Mouse (Mus musculus) neural tube, embryonic 11.5 days (tissue): ENCODE measurements around the gene March8. TPM values are rescaled to one million over a fixed set of nuclear protein-coding genes. Genes with fewer than 3 reads are reported as not detected.
A peak's percentile ranks its signal among the peaks of the same experiment; 100 is the strongest.

Source experiments
- ATAC-seq: fragments of 200-750 bp; cut with Nextera tagmentation; 2 replicates; pipeline ENCODE4 v1.8.0; 2017; ENCODE audit warnings: moderate number of reproducible peaks, mild to moderate bottlenecking, moderate TSS enrichment, moderate library complexity; ENCODE audit not compliant: insufficient read depth, low FRiP score, low TSS enrichment
- DNase-seq: peaks from one replicate; pipeline ENCODE4 v3.0.0-alpha.2; 2015; ENCODE audit warnings: low spot score
- H3K27ac ChIP-seq: fragments of 300-500 bp; sonication (generic); 2 replicates; pipeline ENCODE4 v1.5.1; 2014; ENCODE audit warnings: low read depth, mild to moderate bottlenecking, low read length
- H3K27me3 ChIP-seq: fragments of 300-500 bp; sonication (generic); 2 replicates; pipeline ENCODE4 v1.6.1; 2014; ENCODE audit warnings: mild to moderate bottlenecking, low read length, mixed read lengths; ENCODE audit not compliant: control insufficient read depth, insufficient read depth
- H3K36me3 ChIP-seq: fragments of 300-500 bp; sonication (generic); 2 replicates; pipeline ENCODE4 v1.6.1; 2014; ENCODE audit warnings: mild to moderate bottlenecking, low read length, moderate library complexity, mixed read lengths; ENCODE audit not compliant: control insufficient read depth, insufficient read depth
- H3K4me1 ChIP-seq: fragments of 300-500 bp; sonication (generic); 2 replicates; pipeline ENCODE4 v1.6.1; 2014; ENCODE audit warnings: low read length, mixed read lengths; ENCODE audit not compliant: control insufficient read depth, insufficient read depth
- H3K4me2 ChIP-seq: fragments of 300-500 bp; sonication (generic); 2 replicates; pipeline ENCODE4 v1.6.1; 2014; ENCODE audit warnings: low read depth, mild to moderate bottlenecking, moderate library complexity
- H3K4me3 ChIP-seq: fragments of 300-500 bp; sonication (generic); 2 replicates; pipeline ENCODE4 v1.5.1; 2014; ENCODE audit warnings: low read depth, low read length
- H3K9ac ChIP-seq: fragments of 300-500 bp; sonication (generic); 2 replicates; pipeline ENCODE4 v1.6.1; 2014; ENCODE audit warnings: mild to moderate bottlenecking, low read length
- H3K9me3 ChIP-seq: fragments of 300-500 bp; sonication (generic); 2 replicates; pipeline ENCODE4 v1.6.1; 2016; ENCODE audit warnings: low read length; ENCODE audit not compliant: control insufficient read depth
- WGBS: fragments of 180-500 bp; shearing (Covaris S2); extraction: QIAGEN DNeasy Blood & Tissue Kit; methylation state at CpG from one replicate; pipeline ENCODE4 v1.1.7; 2014; 5-methylcytosine and 5-hydroxymethylcytosine counted together
- polyA plus RNA-seq: library from polyadenylated mRNA; unstranded; fragments of >200 nt; fragmentation: Nextera tagmentation; extraction: Ambion mirVana; gene quantifications from 2 replicates; pipeline ENCODE4 v1.2.1, GENCODE M21; 2014

The March8 gene
- polyA plus RNA-seq, 1 experiment from 2014 or later, result 41.6 TPM

GRCm38 (mm10) chr6:116380157-116380556, 42.3 kb downstream of the March8 start:
- no peak for ATAC-seq
- no peaks in the 10 kb centered on the region for H3K27me3 ChIP-seq

GRCm38 (mm10) chr6:116381605-116382004, 43.8 kb downstream of the March8 start:
- 72% methylated on average over 2 of the region's 2 CpGs for WGBS
- no peak for DNase-seq
- Histone ChIP-seq H3K4me1 (peaks cover 13% of the 10 kb centered on the region), H3K9me3 (no peaks in the 10 kb centered on the region), H3K4me2 (no peak overlapping the region), H3K36me3 (no peaks in the 10 kb centered on the region), H3K27ac (no peak overlapping the region), H3K27me3 (no peaks in the 10 kb centered on the region), H3K4me3 (no peak overlapping the region), H3K9ac (no peak overlapping the region)
- no peak for ATAC-seq

More at GRCm38 (mm10) chr6:116380157-116380556, 42.3 kb downstream of the March8 start:
- H3K4me3 ChIP-seq, result no peak overlapping the region
- H3K9ac ChIP-seq, result no peak overlapping the region
- no peak overlapping the region for H3K27ac ChIP-seq
- H3K9me3 ChIP-seq, result no peaks in the 10 kb centered on the region
- DNase-seq, result no peak
- H3K4me1 ChIP-seq, result peaks cover 2% of the 10 kb centered on the region
- H3K4me2 ChIP-seq, result no peak overlapping the region
- 57% methylated on average over 3 of the region's 3 CpGs for WGBS
- H3K36me3 ChIP-seq, result no peaks in the 10 kb centered on the region

DNA sequence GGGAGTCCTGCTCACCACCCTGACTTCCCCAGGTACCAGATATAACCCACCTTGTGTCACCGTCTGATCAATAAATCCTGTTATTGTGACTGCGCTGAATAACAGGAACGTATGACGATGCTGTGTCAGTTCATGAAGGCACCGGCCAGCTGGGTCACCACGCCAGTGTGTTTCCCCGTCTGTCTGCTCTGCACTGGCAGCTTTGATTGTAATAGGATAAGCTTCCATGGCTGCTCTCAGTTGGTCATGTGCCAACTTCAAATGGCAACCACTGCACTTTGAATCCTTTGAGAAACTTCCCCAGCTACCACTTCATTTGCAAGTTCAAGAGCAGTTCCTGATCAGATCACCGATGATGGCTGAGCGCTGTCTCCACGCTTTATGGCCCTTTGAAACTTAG, 45.8 kb downstream of the March8 start:
- H3K9me3 ChIP-seq, result no peaks in the 10 kb centered on the region
- no peak overlapping the region for H3K9ac ChIP-seq
- H3K4me3 ChIP-seq, result no peak overlapping the region
- peaks cover 13% of the 10 kb centered on the region for H3K4me1 ChIP-seq
- no peak overlapping the region for H3K4me2 ChIP-seq
- no peak for DNase-seq
- ATAC-seq, result no peak
- no peaks in the 10 kb centered on the region for H3K36me3 ChIP-seq
- 92% methylated on average over 10 of the region's 10 CpGs for WGBS
- H3K27me3 ChIP-seq, result no peaks in the 10 kb centered on the region
- no peak overlapping the region for H3K27ac ChIP-seq

DNA sequence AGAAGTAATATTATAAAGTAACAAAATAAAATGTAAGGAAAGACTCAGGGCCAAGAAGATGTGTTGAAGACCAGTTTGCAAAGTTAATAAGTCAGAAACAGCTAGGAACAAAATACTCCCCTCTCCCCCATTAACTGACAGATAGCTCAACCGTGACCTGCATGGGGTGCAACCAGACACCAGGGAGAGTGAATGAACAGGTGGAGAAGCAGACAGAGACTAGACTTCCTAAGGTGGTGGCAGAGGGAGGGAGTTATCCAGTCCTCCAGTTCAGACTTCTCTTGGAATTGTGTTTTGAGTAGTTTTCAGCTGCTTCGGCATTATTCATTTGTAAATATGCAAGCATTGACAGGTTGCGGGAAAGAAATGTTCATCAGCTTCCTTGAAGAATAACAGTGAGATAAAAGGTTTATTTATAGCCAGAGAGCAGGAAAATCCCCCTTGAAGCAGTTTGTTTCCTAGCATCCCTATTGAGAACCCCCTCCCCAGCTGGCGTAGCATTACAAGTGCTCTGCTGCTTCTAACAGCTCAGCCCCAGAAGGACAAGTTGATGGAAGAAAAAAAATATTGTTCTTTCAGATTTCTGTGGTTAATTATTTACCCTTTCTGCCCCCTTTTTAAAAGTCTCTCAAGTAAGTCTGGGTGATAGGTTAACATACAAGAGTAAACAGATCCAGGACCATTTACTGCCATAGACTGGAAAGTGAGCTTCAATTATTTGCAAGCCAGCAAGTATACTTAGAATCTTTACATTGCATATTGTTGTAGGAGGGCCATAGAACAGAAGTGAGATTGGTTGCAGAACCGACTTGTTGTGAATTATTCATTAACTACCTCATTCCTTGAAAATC, 47.6 kb downstream of the March8 start:
- DNase-seq (no peak), ATAC-seq (no peak)
- Histone ChIP-seq H3K4me1 (peaks cover 13% of the 10 kb centered on the region), H3K9me3 (no peaks in the 10 kb centered on the region), H3K9ac (no peak overlapping the region), H3K4me3 (no peak overlapping the region), H3K27ac (no peak overlapping the region), H3K27me3 (no peaks in the 10 kb centered on the region), H3K4me2 (no peak overlapping the region), H3K36me3 (no peaks in the 10 kb centered on the region)
- 28% methylated on average over 5 of the region's 5 CpGs for WGBS

DNA sequence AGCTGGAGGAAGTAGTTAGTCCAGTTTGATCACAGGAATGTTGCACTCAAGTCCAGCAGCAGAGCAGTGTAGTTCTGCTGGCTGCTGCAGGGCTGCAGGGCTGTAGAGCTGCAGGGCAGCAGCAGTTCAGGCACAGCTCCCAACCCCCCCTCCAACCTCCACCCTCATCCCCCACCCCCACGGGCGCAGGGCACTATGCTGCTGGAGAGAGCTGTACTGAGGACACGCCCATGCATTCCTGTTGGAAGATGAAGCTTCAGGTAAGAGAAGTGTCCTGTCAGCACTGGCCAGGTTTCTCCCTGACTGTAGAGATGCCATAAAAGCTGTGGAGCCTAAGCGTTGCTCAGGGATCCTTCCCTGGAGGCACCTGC, 48.2 kb downstream of the March8 start:
- no peaks in the 10 kb centered on the region for H3K9me3 ChIP-seq
- 0 out of 2 replicates have a peak overlapping the region, but pooled peaks have one; percentile 17 for H3K27ac ChIP-seq
- H3K4me2 ChIP-seq, result no peak overlapping the region
- H3K4me3 ChIP-seq, result no peak overlapping the region
- peaks cover 13% of the 10 kb centered on the region for H3K4me1 ChIP-seq
- H3K9ac ChIP-seq, result 0 out of 2 replicates have a peak overlapping the region, but pooled peaks have one; percentile 7
- no peaks in the 10 kb centered on the region for H3K36me3 ChIP-seq
- WGBS, result 27% methylated on average over 4 of the region's 4 CpGs
- H3K27me3 ChIP-seq, result no peaks in the 10 kb centered on the region
- ATAC-seq (peak; percentile 71), DNase-seq (peak; percentile 38)

DNA sequence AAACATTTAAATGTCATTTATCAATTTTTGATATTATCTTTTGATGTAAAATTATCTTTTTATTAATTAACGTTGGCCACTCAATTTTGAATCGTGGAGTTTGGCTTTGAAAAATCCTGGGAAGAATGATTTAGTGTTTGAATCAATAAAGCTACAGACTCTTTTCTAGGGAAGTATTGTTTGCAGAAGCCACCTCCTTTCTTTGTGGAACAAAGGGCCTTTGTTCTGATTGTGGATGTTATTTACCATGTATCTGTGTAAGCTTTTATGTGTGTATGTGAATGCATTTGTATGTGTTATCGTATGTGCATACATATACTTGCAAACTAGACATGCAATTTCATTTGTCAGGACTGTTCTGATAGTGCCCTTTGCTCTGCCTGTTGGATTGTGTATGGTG, 48.7 kb downstream of the March8 start:
- peaks cover 13% of the 10 kb centered on the region for H3K4me1 ChIP-seq
- no peak overlapping the region for H3K27ac ChIP-seq
- DNase-seq (no peak), ATAC-seq (no peak; the same call in 1 of the 2 replicates)
- no peak overlapping the region for H3K4me2 ChIP-seq
- no peaks in the 10 kb centered on the region for H3K36me3 ChIP-seq
- H3K9me3 ChIP-seq, result no peaks in the 10 kb centered on the region
- WGBS, result 54% methylated on average over 3 of the region's 3 CpGs
- H3K4me3 ChIP-seq, result no peak overlapping the region
- H3K27me3 ChIP-seq, result no peaks in the 10 kb centered on the region
- no peak overlapping the region for H3K9ac ChIP-seq

GRCm38 (mm10) chr6:116388068-116388467, 50.2 kb downstream of the March8 start:
- peaks cover 13% of the 10 kb centered on the region for H3K4me1 ChIP-seq
- H3K4me2 ChIP-seq, result no peak overlapping the region
- no peak for ATAC-seq
- H3K9ac ChIP-seq, result no peak overlapping the region
- H3K27me3 ChIP-seq, result no peaks in the 10 kb centered on the region
- DNase-seq, result no peak
- no peak overlapping the region for H3K27ac ChIP-seq
- H3K36me3 ChIP-seq, result no peaks in the 10 kb centered on the region
- no peaks in the 10 kb centered on the region for H3K9me3 ChIP-seq
- H3K4me3 ChIP-seq, result no peak overlapping the region
- 89% methylated on average over 1 of the region's 1 CpGs for WGBS

DNA sequence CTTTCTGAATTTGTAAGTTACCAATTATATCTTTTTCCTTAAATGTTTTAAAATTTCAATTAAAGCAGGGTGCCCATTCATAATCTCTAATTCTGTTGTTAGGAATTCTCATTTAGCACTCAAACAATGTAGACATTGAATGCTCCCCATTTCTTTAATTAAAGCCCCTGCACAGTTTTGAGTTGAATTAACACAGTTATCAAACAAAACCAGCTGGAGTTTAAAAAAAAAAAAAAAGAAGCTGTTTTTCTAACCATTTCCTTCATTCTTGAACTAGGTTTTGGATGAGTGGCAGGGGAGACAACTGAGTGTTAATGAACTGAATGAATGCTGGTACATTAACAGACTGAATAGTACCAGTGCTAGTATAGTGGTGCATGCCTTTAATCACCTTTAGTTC, 51.7 kb downstream of the March8 start:
- Histone ChIP-seq H3K4me1 (peaks cover 13% of the 10 kb centered on the region), H3K36me3 (no peaks in the 10 kb centered on the region), H3K27ac (no peak overlapping the region), H3K9me3 (no peaks in the 10 kb centered on the region), H3K4me2 (no peak overlapping the region), H3K27me3 (no peaks in the 10 kb centered on the region), H3K4me3 (no peak overlapping the region), H3K9ac (no peak overlapping the region)
- ATAC-seq, result no peak
- no peak for DNase-seq
